Mouse (Mus musculus) spleen, postnatal 14 days (tissue): ENCODE measurements around the gene Lair1.
"Not testable (repeated sequence)": the region's sequence is repeated elsewhere in the genome, so short reads cannot be mapped to it uniquely, and the experiment has no call there.

Experiments used
- DNase-seq, 2 experiments: peaks; one replicate each; pipeline ENCODE4 v3.0.0; 2021 to 2022; ENCODE audit warnings: low spot score in 2 of 2

Lair1 gene

GRCm38 (mm10) chr7:4063013-4063412, at the start of gene Lair1:
Gene Lair1 (minus strand): TSS chr7:4063204.
- no peak for DNase-seq

DNA sequence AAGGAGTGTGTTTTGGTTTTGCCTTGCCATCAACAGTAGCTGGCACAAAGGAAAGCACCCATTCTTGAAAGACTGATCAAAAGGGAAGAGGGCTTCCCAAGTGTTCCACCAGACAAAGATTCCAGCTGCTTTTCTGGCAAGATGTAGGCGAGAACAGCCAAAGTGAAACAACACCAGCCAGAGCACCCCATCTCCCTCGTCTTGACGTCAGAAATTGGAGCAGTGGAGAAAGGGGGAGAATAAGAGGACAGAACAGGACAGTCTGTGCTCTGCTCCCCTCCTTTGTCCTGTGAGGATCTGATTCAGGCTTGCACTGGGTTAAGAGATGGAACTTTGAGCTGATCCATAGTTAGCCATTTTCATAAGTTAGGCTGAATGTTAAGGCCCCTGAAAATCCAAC, 48.8 kb upstream of the Lair1 start:
- DNase-seq: no peak

DNA sequence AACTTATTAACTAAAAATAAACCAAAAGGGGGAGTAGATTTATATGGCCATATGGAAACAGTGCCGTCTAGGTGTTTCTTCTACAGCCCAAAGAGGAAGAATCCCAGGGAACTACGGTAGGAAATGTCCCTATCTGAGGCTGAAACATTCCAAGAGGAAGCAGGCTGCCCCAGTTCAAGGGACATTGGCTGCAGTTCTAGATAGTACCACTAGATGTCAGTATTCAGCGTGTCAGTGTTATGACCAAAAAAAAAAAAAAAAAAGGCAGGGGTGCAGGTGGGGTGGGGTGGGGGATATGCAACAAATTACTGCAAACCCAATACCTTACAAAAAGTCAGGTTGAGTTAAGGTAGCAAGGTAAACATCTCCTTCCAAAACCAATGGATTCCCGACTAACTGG, 40.4 kb upstream of the Lair1 start:
- no peak for DNase-seq

GRCm38 (mm10) chr7:4101144-4101543, 38.1 kb upstream of the Lair1 start:
- no peak for DNase-seq

DNA sequence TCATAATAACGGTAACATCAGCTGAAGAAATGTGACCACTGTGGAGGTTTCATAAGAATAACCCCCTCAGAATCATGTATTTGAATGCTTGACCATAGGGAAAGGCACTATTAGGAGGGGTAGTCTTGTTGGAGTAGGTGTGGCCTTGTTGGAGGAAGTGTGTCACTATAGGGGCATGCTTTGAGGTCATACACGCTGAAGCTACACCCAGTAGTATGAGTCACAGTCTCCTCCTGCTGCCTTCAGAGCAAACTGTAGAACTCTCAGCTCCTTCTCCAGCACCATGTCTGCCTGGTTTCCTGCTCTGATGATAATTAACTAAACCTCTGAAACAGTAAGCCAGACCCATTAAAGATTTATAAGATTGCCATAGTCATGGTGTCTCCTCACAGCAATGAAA, 35.8 kb upstream of the Lair1 start:
- no peak for DNase-seq

DNA sequence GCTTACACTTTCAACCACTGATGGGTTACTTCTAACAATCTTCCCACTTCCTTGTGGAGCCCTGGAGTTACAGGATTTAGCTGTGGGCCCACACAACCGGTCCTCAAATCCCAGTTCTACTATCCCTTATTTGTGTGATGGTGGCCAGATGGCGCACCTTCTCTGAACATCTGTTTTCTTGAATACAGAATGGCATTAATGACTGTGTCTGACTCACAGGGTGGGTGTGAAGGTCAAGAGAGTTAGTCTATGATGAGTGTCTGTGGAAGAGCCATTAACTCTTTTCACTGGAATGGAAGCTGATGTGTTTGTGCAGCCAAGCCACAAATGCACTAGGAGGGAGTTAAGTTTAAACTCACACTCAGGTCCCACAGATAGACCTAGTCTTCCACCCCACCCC, 35.3 kb upstream of the Lair1 start:
- no peak for DNase-seq

GRCm38 (mm10) chr7:4091170-4091569, 28.2 kb upstream of the Lair1 start:
- DNase-seq: peak in 1 of 2 experiments; percentile 20

- DNase-seq: no peak
These were observed 25.7 kb upstream of the Lair1 start for GRCm38 (mm10) chr7:4088679-4089078.

- DNase-seq: no peak
These were observed 25.0 kb upstream of the Lair1 start for GRCm38 (mm10) chr7:4087896-4088480.

DNA sequence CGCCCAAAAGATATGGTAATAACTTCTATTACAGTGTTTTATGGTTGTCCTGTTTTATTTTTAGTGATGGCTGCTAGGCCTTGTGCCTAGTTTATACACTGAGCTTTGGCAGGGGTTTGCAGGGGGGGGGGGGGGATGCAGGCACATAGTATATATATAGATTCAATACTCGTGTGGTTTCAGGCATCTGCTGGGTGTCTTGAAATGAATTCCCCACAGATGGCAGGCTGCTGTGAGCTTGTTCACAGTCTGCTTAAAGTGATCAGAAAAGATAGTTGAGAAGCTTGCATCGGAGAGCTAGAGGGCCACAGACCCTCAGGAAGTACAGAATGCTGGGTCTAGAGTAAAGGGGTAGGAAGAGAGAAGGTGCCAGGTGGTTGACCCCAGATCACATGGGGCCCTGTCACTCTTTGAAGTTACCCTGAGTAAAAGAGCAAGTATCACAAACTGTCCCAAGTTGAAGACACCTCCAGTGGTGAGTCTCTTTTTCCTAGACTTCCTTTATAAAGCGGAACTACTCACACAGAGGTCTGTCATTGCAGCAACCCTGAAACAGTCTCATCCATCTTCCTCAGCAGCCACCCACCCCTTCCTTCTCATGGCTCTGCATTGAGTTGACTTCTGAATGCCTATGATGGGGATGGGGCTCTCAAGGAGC, 24.4 kb upstream of the Lair1 start:
- DNase-seq: no peak

DNA sequence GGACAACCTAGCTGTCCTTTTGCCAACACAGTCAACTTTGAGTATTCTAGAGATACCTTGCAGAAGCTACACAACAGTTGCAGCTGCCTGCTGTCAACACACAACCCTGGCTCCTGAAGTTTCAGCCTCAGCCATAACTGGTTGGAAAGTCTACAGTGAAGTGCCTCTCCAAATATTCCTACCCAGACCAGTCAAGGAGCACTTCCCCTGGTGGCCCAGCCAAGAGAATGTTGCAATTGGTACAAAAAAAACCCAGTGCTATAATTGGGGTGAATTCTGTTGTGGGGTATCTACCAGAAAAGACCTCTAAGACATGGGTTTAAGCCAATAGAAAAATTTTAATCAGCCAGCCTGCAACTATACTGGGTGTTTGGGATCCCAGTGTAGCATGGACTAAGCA, 22.6 kb upstream of the Lair1 start:
- no peak for DNase-seq

DNA sequence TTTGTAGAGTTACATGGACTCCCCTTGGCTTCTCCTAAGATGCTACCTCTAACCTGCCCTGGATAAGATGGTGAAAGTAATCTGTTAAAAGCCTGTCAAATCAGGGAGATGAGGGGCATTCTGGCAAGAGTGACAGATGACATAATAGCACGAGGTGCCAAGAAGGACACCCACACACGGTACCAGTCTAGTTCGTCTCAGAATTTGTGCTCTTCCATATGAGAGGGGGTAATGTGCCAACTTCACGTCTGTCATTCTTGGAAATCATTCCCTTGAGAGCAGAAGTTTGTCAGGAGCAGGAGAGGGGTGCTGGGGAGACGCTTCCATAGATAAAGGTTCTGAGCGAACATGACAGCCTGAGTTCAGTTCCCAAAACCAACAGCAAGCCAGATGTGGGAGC, 21.2 kb upstream of the Lair1 start:
- DNase-seq: no peak

DNA sequence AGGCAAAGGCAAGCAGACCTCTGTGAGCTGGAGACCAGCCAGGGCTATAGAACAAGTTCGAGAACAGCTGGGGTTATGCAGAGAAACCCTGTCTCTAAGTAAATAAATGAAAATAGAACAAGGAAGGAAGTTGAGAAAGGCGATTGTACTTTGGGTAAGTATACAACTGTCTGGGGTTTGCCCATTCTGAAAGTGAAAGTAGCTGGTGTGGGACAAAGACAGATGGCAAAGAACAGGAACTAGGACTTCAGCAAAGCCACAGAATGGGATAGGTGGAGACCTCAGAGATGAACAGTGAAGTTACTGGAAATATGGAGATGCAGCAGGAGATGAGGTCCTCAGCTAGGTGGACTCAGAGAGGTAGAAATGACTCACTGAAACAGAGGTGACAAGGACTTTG, 19.8 kb upstream of the Lair1 start:
- peak in 1 of 2 experiments; percentile 21 for DNase-seq

GRCm38 (mm10) chr7:4081706-4082105, 18.7 kb upstream of the Lair1 start:
- no peak for DNase-seq

DNA sequence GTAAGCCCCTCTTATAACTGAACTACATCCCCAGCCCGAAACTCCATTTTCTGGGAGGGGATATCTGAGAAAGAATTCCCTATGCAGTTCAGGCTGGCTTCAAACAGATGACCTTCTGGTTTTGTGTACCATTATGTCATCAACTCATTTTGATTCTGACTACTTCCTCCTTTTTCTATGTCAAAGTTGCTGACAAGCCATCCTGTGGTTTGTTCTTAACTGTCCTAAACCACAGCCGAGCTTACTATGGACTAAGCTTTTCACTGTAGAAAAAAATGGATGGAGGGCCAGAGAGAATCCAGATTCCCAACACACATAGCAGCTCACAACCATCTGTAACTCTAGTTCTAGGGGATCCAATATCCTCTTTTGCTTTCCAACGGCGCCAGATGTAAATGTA, 17.5 kb upstream of the Lair1 start:
- DNase-seq: no peak

- no peak for DNase-seq
These were observed 16.5 kb upstream of the Lair1 start for GRCm38 (mm10) chr7:4079511-4079910.

GRCm38 (mm10) chr7:4073144-4073543, 10.1 kb upstream of the Lair1 start:
- DNase-seq: no peak

- no peak for DNase-seq
These were observed 8.1 kb upstream of the Lair1 start for GRCm38 (mm10) chr7:4071066-4071465.

- no peak for DNase-seq
These were observed 866 bp upstream of the Lair1 start for GRCm38 (mm10) chr7:4063714-4064425.

DNA sequence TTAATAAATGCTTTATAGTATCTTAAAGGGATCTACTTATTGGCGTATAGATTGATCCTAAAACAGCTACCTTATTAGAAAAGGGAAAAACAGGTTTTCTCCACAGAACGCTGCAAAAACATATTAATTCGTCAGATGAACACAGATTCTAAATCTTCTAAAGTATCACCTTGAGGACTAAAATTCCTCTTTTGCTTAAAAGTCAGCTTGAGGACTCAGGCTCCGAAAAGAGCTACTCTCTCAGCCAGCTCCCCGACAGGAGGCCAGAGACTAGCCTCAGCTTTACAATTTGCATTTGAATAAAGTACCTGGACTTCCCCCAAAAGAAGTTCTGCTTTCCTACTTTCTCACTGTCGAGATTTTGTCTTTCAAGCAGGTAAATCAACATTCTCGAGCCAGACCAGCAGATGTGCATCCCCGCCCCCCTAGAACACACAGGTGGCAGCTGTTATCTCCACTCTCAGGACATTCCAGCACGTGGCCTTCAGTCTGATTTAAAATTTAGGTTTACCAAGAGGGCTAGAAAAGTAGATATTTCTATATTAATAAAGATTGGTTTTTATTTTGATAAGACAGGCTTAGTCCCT, 2.3 kb downstream of the Lair1 start:
- not testable (repeated sequence) for DNase-seq

- DNase-seq: peak in 1 of 2 experiments; percentile 17
These were observed 36.1 kb downstream of the Lair1 start for GRCm38 (mm10) chr7:4026794-4027421.

- not testable (repeated sequence) for DNase-seq
These were observed 58.4 kb downstream of the Lair1 start for GRCm38 (mm10) chr7:4004636-4005035.
